Mouse (Mus musculus) testis, postnatal 10 days (tissue): ENCODE data around the gene Gnl1.
"Not testable (repeated sequence)": the region's sequence is repeated elsewhere in the genome, so short reads cannot be mapped to it uniquely, and the experiment has no call there.

ENCODE experiments used
- DNase-seq: peaks from one replicate; pipeline ENCODE4 v3.0.0; 2021; ENCODE audit warnings: low spot score

Gene Gnl1

GRCm38 (mm10) chr17:35979401-35980362, at the start of gene Gnl1, which contains the start of gene Prr3:
TSS of gene Gnl1 (plus strand) at chr17:35979851.
TSS of gene Prr3 (minus strand) at chr17:35980236.
- DNase-seq = peak; percentile 91

- DNase-seq = no peak
These were observed 49.0 kb upstream of the Gnl1 start for GRCm38 (mm10) chr17:35930627-35931026.

- no peak for DNase-seq
These were observed 47.0 kb upstream of the Gnl1 start for GRCm38 (mm10) chr17:35932608-35933007.

- not testable (repeated sequence) for DNase-seq
These were observed 43.9 kb upstream of the Gnl1 start for GRCm38 (mm10) chr17:35935763-35936162.

- no peak for DNase-seq
These were observed 41.8 kb upstream of the Gnl1 start for GRCm38 (mm10) chr17:35937700-35938348.

GRCm38 (mm10) chr17:35939108-35939507, 40.5 kb upstream of the Gnl1 start:
- no peak for DNase-seq

- DNase-seq = no peak
These were observed 39.7 kb upstream of the Gnl1 start for GRCm38 (mm10) chr17:35939941-35940340.

GRCm38 (mm10) chr17:35950946-35951345, 28.7 kb upstream of the Gnl1 start:
- DNase-seq = not testable (repeated sequence)

- DNase-seq = not testable (repeated sequence)
These were observed 27.1 kb upstream of the Gnl1 start for GRCm38 (mm10) chr17:35952559-35952958.

GRCm38 (mm10) chr17:35954665-35955064, 25.0 kb upstream of the Gnl1 start:
- no peak for DNase-seq

- no peak for DNase-seq
These were observed 21.0 kb upstream of the Gnl1 start for GRCm38 (mm10) chr17:35958533-35959223.

- no peak for DNase-seq
These were observed 16.4 kb upstream of the Gnl1 start for GRCm38 (mm10) chr17:35963279-35963678.

GRCm38 (mm10) chr17:35967621-35968020, 12.0 kb upstream of the Gnl1 start:
- no peak for DNase-seq

- DNase-seq = peak; percentile 100
These were observed 9.9 kb upstream of the Gnl1 start, which contains the start of gene Abcf1 for GRCm38 (mm10) chr17:35969418-35970389. TSS of gene Abcf1 (minus strand) at chr17:35969761.

GRCm38 (mm10) chr17:35972131-35972530, 7.5 kb upstream of the Gnl1 start:
- no peak for DNase-seq

- no peak for DNase-seq
These were observed 745 bp upstream of the Gnl1 start for GRCm38 (mm10) chr17:35978811-35979400.

- DNase-seq = peak; percentile 76
These were observed 708 bp downstream of the Gnl1 start for GRCm38 (mm10) chr17:35980363-35980754.

- no peak for DNase-seq
These were observed 2.1 kb downstream of the Gnl1 start for GRCm38 (mm10) chr17:35981776-35982175.

- DNase-seq = no peak
These were observed 12.1 kb downstream of the Gnl1 start for GRCm38 (mm10) chr17:35991781-35992180.

GRCm38 (mm10) chr17:35993675-35994074, 14.0 kb downstream of the Gnl1 start:
- DNase-seq = peak; percentile 85
